Mouse (Mus musculus): ENCODE measurements at regions not wholly inside any gene's neighbourhood (a gene's known extent, or its start where the extent isn't known, plus 50 kb on each side); places are given as distances from the start of the nearest gene placed in this dataset.

- DNase-seq (ENCODE audit: low read depth, low spot score) = no peak
Measured at GRCm38 (mm10) chr13:10538927-10539326, 178.3 kb upstream of the Chrm3 start.

- DNase-seq (ENCODE audit: low read depth, low spot score) = no peak
Measured at GRCm38 (mm10) chr13:10527251-10527650, 166.6 kb upstream of the Chrm3 start.

- DNase-seq (ENCODE audit: low read depth, low spot score) = no peak
Measured at GRCm38 (mm10) chr13:10526470-10527207, 166.0 kb upstream of the Chrm3 start.

- no peak for DNase-seq (ENCODE audit: low read depth, low spot score)
Measured at GRCm38 (mm10) chr13:10504211-10504610, 143.6 kb upstream of the Chrm3 start.

- DNase-seq (ENCODE audit: low read depth, low spot score) = no peak
Measured at GRCm38 (mm10) chr13:10455323-10455722, 94.7 kb upstream of the Chrm3 start.

- DNase-seq (ENCODE audit: low read depth, low spot score) = no peak
Measured at GRCm38 (mm10) chr13:10454667-10455066, 94.0 kb upstream of the Chrm3 start.

- DNase-seq (ENCODE audit: low read depth, low spot score) = no peak
Measured at GRCm38 (mm10) chr13:10451057-10451456, 90.4 kb upstream of the Chrm3 start.

- no peak for DNase-seq (ENCODE audit: low read depth, low spot score)
Measured at GRCm38 (mm10) chr13:10449502-10449901, 88.9 kb upstream of the Chrm3 start.

- no peak for DNase-seq (ENCODE audit: low read depth, low spot score)
Measured at GRCm38 (mm10) chr13:10447806-10448205, 87.2 kb upstream of the Chrm3 start.

- no peak for DNase-seq (ENCODE audit: low read depth, low spot score)
Measured at GRCm38 (mm10) chr13:10445679-10446078, 85.0 kb upstream of the Chrm3 start.

Measured in telencephalon, adult 2 months (tissue).